Mouse (Mus musculus): Measurements from ENCODE around the gene Ilk.
A peak's percentile ranks its signal among the peaks of the same experiment; 100 is the strongest.

Gene Ilk

DNA sequence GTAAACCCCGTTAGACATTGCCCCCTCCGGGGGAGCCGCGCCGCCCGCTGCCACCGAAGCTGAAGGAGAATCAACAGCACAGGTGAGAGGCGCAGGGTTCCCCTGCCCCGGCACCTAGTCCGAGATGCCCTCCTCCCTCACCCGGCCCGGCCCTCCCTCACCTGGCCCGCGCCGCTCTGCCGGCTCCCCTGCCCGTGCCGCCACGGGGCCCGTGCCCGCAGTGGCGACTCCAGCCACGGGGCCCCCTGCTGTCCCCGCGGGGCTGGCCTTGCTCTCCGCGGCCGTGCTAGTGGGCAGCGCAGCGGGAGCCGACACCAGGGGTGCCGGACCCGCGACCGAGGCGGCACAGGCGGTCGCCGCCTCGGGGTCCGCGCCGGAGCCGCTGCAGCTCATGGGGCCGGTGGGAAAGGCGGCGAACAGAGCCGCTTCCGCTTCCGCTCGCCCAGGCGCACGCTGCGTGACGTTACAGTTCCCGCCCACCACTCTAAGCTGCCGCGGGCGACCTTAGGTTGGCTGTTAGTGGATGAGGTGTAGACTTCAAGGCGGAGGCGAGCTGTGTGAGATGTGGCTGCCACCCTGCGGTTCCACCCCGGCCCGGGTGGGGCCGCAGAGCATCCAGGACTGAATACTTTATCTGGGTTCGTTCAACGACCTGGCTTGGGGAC is 7.7 kb downstream of the Ilk start, which contains the start of gene Taf10:
Gene Taf10, minus strand, starts transcription at position 436 of the 665 bp plus-strand sequence.
- DNase-seq = peak; percentile 99

DNA sequence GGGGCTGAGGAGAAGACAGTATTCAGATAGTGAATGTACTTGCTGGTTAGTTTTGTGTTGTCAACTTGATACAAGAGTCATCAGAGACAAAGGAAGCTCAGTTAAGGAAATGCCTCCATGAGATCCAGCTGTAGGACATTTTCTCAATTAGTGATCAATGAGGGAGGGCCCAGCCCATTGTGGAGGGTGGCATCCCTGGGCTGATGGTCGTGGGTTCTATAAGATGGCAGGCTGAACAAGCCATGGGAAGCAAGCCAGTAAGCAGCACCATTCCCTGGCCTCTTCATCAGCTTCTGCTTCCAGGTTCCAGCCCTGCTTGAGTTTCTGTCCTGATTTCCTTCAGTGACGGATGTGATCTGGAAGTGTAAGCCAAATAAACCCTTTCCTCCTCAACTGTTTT is 11.4 kb downstream of the Ilk start:
- peak; percentile 76 for DNase-seq

DNA sequence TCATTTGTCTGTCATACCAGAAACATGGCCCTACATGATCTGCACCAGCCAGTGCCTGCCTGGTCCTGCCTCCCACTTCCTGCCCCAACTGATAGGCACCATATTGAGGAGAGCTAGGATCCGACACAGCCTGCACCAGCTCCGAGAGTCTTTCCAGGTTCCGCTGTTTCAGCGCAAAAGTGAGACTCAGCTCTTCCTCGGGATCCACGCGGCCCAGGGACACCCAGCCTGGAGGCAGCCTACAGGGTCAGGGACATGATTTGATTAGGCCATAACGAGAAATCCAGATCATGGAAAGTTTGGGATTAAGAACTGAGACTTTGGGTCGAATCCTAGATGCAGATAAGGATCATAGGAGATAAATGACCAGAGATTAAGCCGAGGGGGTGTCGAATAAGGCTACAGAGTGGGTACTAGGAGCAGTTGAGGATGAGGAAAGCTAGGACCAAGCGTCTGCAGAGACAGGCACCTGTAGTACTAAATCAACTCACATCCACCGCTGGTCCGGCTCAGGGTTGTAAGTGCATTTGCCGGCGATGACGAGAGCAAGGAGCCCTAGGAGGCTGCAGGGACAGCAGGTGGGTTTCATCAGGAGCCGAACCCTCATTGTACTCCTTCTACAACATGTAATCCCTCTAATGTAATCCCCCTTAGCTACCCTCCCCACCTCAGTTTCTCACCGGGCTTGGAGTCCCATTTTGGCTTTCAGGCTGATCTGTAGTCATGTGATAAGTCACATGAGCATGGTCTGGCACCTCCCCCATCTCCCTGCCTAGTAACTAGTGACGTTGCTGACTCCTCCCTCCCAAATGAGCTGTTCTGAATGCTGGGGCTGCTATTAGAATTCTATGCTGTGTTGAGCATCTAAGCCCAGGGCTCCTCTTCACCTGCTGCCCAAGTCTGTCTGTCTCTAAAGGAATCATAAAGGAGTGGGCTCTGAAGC is 15.4 kb downstream of the Ilk start, which contains the start of gene Tpp1:
Gene Tpp1, minus strand, starts transcription at position 745 of the 943 bp plus-strand sequence.
- peak; percentile 99 for DNase-seq

DNA sequence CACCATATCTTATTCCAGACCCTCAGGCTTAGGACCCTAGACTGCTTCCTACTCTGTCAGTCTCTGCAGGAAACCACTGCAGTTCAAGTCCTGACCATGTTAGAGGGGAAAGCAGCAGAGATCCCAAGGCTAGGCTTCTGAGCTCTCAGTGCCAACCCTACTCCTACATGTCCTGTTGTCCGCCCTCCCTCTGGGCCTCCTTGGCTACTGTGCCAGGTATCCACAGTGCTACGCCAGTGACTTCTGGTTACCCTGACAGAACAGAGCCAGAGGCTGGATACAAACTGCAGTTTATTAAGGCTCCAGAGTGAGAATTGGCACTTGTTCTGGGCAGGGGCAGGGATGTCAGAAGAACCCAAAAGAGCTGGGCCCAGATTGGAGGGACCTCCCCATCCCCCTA is 16.3 kb downstream of the Ilk start:
- peak; percentile 89 for DNase-seq

DNA sequence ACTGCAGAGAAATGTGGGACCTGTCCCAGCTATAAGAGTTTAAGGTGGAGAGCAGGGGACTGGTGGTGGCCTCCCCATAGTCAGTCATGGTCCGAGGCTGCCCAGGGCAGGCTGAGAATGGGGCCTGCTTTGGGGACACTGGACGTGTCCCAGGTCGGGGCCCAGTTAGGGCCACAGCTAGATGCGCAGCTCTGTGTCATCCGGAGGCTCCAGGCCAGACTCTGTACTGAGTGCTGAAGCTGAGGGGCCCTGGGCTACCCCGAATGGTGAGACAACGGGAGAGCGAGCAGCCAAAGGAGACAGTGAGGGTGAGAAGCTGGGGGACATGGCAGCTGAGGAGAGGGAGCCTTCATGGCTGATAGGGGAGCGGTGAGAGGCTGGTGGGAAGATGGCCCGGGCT is 16.9 kb downstream of the Ilk start:
- peak; percentile 87 for DNase-seq

DNA sequence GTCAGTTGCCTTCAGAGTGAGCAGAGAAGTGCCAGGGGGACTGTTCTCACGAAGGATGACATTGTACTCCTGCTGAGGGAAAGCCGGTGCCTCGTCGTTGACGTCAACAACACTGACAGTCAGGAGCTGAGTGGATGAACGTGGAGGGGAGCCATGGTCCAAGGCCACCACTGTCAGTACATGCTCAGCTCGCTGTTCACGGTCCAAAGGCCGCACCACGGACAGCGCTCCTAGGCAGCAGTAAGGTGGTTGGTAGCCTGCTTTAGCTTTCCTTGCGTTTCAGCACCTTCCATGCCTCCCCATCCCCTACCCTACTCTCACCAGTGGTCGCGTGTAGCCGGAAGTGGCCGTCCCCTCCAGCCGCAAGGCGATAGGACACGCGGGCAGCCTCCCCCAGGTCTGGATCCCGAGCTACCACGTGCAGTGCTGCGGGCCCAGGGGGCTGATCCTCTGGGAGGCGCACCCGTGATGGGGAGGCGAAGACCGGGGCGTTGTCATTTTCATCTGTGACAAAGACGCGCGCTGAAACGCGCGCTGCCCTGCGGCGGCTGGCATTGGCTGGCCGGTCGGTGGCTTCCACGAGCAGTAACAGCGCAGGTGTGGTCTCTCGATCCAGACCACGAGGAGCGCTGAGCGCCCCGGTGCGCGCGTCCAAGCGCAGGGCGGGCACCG is 25.6 kb downstream of the Ilk start:
- peak; percentile 87 for DNase-seq

DNA sequence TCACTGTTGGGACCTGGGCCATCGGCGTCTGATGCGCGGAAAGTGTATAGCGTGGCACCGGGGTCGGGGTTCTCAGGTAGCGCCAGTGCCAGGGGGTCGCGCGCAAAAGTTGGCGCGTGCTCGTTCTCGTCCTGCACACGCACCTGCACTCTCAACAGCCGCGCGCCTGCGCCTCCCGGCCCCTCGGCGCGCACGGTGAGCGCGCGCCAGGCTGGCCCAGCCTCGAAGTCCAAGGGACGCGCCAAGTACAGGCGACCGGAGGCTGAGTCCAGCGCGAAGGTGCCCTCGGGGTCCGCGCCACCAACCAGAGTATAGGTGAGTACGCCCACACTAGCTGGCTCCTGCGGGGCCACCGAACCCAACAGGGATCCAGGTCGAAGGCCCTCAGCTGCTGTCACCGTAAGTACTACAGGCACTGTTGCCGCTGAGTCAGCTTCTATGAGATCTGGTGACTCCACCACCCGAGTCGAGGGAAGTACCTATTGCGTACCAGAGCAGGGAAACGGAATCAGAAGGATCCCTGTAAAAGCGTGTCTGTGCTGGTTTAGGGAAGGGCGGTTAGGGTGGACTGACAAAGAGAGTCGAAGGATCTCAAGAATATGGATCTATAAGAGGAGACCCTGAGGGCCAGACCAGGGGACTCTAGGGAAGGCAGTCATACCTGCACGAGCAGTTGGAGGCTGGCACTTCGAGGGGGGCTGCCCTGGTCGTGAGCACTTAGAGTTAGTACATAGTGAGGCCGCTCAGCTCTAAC is 26.3 kb downstream of the Ilk start:
- peak; percentile 90 for DNase-seq

DNA sequence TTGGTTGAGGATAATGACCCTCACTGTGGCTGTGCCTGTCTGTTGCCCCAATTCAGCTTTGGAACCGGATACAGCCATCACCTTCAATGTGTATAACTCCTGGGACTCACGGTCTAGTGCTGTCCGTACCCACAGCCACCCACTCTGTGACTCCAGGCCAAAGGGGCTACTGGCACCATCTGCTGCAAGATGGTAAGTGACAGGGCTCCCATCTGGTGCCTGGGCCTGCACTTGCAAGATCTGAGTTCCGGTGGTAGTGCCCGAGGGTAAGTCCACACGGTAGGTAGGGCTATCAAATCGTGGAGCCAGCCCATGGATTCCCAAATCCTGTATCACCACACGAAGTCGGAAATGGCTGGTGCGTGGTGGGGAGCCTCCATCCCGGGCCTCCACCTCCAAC is 27.9 kb downstream of the Ilk start:
- DNase-seq = no peak

DNA sequence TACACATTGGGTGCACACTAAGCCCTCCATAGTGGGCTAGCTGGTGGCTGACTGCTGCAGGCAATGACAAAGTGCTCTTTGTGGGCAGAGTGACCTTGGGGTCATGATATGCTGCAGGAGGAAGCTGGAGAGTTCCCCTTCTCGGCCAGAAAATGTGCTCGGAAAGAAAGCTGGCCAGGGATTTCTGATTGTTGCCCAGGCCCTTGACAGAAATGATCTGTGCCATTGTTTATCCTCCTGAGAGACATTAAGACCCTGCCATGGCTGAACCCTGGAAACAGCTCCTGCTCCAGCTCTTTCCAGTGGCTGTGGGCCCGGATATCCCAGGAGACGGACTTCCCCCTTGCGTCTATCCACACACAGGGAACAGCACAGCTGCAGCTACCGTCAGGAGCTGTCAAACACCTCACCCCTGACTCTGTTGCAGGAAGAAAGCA is 31.4 kb downstream of the Ilk start:
- peak; percentile 96 for DNase-seq

DNA sequence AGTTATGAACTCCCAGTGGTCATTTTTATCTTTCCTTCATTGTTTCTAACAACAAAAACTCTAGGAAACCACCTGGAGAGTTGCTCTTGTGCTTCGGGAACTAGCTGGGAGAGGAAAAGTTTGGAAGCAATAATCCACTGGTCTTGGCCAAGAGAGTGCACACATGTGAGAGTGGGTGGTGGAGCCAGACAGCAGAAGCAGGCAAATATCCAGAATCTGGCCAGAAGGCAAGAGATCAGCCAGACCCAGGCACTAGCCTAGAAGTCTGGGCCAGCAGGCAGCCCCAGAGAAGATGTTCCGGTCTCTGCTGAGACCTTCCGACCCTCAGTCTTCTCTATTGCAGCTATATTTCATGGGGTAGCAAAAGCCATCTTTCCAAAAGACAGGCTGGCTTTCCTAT is 33.6 kb downstream of the Ilk start:
- DNase-seq = peak; percentile 95

DNA sequence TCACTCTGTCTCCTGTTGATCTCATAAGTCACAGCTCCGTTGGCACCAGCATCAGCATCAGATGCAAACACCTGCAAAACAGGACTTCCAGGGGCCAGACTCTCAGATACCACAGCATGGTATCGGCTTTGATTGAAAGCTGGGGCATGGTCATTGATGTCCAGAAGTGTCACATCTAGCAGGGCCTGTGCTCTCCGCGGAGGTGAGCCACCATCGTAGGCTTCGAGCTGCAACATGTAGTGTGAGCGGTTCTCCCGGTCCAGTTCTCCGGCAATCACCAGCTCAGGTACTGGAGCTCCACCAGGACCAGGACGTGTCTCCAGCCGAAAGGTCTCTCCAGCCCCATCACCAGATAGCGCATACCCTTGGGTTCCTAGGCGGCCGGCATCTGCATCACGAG is 35.9 kb downstream of the Ilk start:
- peak; percentile 90 for DNase-seq

DNA sequence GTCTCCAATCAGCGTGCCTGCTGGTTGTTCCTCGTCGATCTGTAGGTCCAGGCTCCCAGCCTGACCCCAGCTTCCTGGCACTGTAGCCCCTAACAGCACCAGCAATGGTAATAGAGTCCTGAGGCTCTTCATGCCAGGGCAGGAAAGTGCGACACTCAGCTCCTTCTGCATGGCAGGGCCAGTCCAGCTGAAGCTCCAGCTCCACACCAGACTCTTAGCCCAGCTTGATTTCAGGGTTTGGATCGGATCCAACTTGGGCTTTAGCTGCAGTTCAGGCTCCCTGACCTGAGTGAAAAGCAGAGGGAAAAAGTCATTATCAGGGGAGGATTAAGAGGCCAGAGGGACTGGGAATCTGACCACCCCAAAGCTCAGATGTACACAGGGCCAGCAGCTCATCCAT is 36.6 kb downstream of the Ilk start:
- DNase-seq = peak; percentile 87

DNA sequence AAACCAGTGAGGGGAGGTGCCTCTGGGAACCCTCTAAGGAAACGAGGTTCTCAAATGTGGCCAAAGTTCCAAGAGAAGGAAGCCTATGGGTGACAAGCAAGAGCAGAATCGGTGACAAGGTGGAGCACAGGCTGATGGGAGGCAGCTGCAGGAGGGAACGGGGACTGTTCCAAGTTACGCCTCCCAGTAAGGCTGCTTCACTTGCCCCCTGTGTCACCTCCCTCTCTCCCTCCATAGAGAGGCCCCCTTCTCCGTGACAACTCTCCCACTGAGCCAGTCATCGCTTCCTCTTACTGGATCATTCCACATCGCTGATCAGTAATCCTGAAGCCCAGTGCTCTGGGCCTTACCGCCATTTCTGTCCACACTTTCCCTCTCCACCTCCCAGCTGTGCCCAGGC is 38.3 kb downstream of the Ilk start:
- DNase-seq = peak; percentile 94

DNA sequence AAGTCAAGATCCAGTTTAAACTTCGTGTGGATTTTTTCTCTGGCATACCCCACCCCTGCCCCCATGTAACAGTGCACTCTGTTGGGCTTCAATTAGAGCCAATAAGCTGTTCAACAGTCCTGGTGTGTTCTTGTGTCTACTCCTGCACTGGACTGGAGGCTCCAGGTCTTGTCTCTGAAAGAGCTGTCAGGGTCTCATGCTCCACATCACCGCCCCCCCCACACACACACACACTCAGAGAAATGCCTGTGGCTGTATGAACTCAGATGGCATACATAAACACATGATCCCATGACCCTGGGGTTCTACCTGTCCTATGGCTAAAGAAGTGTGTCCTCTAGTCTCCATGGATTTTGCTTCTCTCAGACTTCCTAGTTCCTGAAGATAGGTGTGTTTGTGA is 39.6 kb downstream of the Ilk start:
- peak; percentile 56 for DNase-seq

DNA sequence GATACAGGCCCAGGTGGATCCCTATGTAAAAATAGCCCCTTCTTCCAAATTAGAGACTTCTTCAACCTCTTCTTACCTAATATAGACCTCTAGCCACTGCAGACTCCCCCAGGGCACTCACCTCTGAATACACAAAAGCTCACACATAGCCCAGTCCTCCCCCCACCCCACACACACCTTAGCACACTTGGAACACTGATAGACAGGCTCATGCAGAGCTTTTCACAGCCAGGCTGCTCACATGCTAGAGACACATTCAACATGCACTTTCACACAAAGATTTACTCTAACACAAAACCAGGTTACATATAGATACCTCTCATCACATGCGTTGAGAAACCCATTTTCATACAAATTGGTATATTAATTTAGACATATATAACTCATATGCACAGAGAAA is 40.9 kb downstream of the Ilk start:
- peak; percentile 85 for DNase-seq

DNA sequence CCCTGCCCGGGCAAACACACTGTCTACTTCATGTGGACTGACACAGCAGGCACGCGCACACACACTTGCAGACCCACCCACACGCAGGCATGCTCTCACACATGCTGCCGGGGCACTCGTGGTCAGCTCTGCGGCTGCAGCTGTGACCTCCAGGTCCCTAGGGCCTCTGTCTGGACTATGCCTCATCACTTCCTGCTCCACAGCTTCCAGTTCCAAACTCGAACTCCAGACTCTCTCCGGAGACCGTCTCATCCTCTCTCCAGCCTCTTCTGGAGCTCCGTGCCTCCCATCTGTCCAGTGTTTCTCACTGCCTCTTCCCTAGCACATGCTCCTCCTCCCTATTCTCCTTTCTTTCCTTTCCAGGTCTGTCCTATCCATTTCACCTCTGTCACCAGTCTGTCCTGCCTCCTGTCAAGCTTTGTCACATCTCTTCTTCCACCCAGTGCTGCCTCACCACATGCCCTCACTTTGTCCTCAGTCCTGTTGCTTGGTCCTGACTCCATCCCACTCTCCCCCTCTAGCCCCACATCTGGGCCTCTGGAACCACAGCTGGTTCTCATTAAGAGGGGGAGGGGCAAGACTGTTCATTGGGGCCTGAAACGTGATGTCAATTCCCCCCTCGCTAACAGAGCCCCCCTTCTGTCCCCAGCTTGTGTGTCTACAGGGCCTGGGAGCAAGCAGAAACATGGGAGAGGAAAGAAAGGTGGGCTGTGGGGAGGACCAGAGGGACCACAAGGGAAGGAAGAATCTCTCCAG is 41.6 kb downstream of the Ilk start:
- DNase-seq = peak; percentile 99

DNA sequence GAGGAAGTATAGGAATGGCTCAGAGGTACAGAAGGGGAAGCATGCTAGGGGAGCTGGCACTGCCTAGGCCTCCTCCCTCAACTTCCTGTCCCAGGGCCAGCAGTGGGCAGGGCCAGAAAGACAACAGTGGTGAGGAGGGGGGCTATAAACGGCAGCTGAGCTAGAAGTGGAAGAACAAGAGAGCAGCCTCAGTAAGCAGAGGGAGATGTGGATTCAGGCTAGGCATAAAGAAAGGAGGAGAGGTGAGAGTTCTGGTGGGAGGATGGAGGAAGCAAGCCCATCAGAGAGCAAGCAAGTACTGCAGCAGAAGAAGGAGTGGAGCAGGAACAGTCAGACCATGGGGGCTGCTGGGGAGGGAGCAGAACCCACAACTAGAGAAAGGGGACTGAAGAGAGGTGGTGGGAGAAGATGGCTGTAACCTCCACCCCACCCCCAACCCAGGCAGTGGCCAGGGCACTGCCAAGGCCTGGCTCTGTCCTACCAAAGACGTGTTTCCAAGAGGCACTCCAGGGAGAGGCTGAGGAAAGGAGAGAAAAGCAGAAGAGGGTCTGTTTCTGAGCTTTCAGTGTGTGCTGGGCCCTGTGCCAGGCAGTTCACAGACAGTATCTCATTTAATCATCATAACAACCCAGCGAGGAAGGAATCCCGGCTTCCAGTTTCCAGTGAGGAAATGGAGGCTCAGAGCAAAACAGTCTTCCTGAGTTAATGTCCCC is 42.3 kb downstream of the Ilk start:
- peak; percentile 94 for DNase-seq

DNA sequence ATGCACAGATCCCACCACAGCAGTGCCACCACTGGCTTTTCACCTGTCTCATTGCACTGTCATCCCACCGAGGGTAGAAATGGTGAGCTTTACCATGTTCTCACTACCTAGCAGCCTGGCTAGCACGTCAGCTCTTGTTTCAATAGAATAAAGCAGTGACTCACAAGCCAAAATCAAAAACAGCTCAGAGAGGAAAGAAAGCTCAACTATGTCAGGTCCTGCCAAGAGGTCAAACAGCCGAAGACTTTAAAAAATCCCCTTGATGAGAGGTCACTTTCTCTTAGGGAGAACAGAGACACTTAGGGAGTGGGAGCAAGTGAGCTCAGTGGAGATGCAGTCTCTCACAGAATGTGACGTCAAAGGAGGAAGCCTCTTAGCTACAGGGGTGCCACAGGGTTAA is 47.5 kb downstream of the Ilk start:
- DNase-seq = peak; percentile 55

DNA sequence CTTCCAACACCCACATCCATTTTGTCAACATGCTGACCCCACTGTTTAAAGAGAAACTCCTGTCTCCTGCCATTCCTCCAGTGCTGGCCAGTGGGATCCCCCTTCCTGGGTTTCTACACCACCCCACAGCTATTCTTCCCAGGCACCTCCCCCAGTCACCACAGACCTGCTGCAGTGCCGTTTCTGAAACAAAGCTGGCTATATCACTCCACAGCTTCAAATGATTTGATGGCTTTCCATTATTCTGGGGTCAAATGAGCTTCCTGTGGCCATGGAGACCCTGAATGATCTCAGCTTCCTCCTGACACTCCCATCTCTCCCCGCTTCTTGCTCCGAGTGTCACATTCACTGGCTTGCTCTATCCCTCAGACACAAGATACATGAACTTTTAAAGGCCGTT is 48.2 kb downstream of the Ilk start:
- peak; percentile 86 for DNase-seq

DNA sequence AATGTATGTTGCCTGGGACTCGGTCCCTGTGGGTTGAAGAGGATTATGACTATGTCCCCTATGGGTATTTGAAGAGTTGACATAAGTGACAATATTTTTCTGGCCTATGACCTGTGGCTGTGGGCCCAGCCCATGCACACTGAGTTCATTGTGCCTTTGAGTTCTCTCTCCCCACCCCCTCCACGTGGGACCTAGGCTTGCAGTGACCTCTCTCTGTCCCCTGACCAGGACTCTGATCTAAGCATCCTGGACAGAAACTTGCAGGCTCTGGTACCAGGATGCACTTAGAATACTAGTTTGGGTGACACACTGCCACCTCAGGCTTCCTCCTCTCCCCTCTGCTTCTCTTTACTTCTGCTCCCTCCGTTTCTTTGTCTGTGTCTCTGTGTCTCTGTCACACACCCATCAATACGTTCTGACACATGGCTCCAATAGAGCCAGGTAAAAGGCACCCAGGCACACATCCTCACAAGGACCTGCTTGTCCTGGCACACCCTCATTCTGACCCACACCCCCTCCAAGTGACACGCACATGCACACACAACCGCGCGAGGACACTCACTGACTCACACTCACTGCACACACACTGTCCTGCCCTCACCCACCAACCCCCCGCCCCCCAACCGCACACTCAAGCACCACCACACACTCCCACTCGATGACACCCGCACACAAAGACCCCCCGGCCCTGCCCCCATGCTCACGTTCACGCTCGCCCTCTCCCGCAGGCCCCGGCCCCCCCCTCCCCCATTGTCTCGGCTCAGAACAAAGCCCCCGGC is 50.3 kb downstream of the Ilk start:
- DNase-seq = peak; percentile 93
